ENCODE assay signal across 18 mouse cellular contexts in genomic region chr15:77844955-77845635, GRCm38 (mm10). TPM values are rescaled to one million over a fixed set of nuclear protein-coding genes. Genes with fewer than 3 reads are reported as not detected.
DNase-seq lines count a peak whose midpoint lies in the region; ATAC-seq and TF ChIP-seq lines count a peak whose summit lies in the region.
"Had no signal": no experiment of that assay in that cellular context is flagged by ENCODE, and none has a peak within 500 bp of the region (broad histone marks: within the 10 kb centered on the region; RNA-seq: fewer than 3 reads in every experiment).

No protein-coding gene starts in this region.

- H3K9me3 ChIP-seq in hindbrain, embryonic 13.5 days = no peaks in the 10 kb centered on the region
- H3K9me3 ChIP-seq: embryonic facial prominence, embryonic 13.5 days; heart, embryonic 13.5 days; limb, embryonic 13.5 days; midbrain, embryonic 13.5 days had no signal

- peak; percentile 13; the same call in 1 of the 2 replicates for TF ChIP-seq CTCF in layer of hippocampus, adult 2 months (conservative IDR thresholded peaks at IDR 0.05)
- no peak for TF ChIP-seq CTCF in bone marrow, adult 2 months (IDR thresholded peaks at IDR 0.05; ENCODE audit: control insufficient read depth, insufficient read depth, low read length)

- no peak overlapping the region for H3K9ac ChIP-seq in hindbrain, embryonic 13.5 days
- H3K9ac ChIP-seq: embryonic facial prominence, embryonic 13.5 days; heart, embryonic 13.5 days; limb, embryonic 13.5 days; liver, postnatal 0 days; midbrain, embryonic 13.5 days had no signal

- H3K27me3 ChIP-seq in hindbrain, embryonic 13.5 days = no peaks in the 10 kb centered on the region
- H3K27me3 ChIP-seq: embryonic facial prominence, embryonic 13.5 days; heart, embryonic 13.5 days; limb, embryonic 13.5 days had no signal

- no peak for ATAC-seq in hindbrain, embryonic 13.5 days (ENCODE audit: low FRiP score)
- ATAC-seq: activated CD4-positive, CD25-positive, alpha-beta regulatory T cell, adult 4 months; intestine, embryonic 16.5 days; liver, postnatal 0 days; midbrain, embryonic 13.5 days had no signal

- H3K27ac ChIP-seq in layer of hippocampus, adult 2 months = no peak overlapping the region
- H3K27ac ChIP-seq in bone marrow, adult 2 months (ENCODE audit: control insufficient read depth, insufficient read depth, low read depth, low read length, poor library complexity) = 0 out of 2 replicates have a peak overlapping the region, but pooled peaks have one; percentile 47
- no peak overlapping the region for H3K27ac ChIP-seq in hindbrain, embryonic 13.5 days
- H3K27ac ChIP-seq: embryonic facial prominence, embryonic 13.5 days; heart, embryonic 13.5 days; limb, embryonic 13.5 days; midbrain, embryonic 13.5 days had no signal

- peak overlapping the region; percentile 11; the same call in 1 of the 2 replicates for H3K4me3 ChIP-seq in layer of hippocampus, adult 2 months
- H3K4me3 ChIP-seq in bone marrow, adult 2 months (replicated peaks; ENCODE audit: control insufficient read depth, low read depth, low read length) = no peak overlapping the region
- H3K4me3 ChIP-seq in hindbrain, embryonic 13.5 days = no peak overlapping the region
- H3K4me3 ChIP-seq: embryonic facial prominence, embryonic 13.5 days; heart, embryonic 13.5 days; limb, embryonic 13.5 days; midbrain, embryonic 13.5 days had no signal

- H3K36me3 ChIP-seq in hindbrain, embryonic 13.5 days = no peaks in the 10 kb centered on the region
- H3K36me3 ChIP-seq: embryonic facial prominence, embryonic 13.5 days; heart, embryonic 13.5 days; limb, embryonic 13.5 days; midbrain, embryonic 13.5 days had no signal

- H3K4me1 ChIP-seq in bone marrow, adult 2 months (ENCODE audit: control insufficient read depth, insufficient read depth, low read length) = peaks cover 19% of the 10 kb centered on the region
- H3K4me1 ChIP-seq in hindbrain, embryonic 13.5 days (replicated peaks) = peaks cover 12% of the 10 kb centered on the region

- no peak for TF ChIP-seq POLR2A in bone marrow, adult 2 months (IDR thresholded peaks at IDR 0.05; ENCODE audit: borderline replicate concordance, control insufficient read depth, low read depth, low read length)

- WGBS in bone marrow, adult 2 months = 60% methylated on average over 16 of the region's 16 CpGs
- WGBS in hindbrain, embryonic 13.5 days = 92% methylated on average over 16 of the region's 16 CpGs

- no peak overlapping the region for H3K4me2 ChIP-seq in hindbrain, embryonic 13.5 days
- H3K4me2 ChIP-seq: embryonic facial prominence, embryonic 13.5 days; heart, embryonic 13.5 days; limb, embryonic 13.5 days; midbrain, embryonic 13.5 days had no signal

- peak; percentile 45 for DNase-seq in cerebellum, adult 9-10 months
- DNase-seq in cerebellum, adult 11 months = no peak
- DNase-seq in layer of hippocampus, adult 2 months (ENCODE audit: low spot score in 2 of 2) = peak; percentile 49 to 60
- DNase-seq in layer of hippocampus, postnatal 10 days (ENCODE audit: low spot score in 2 of 2) = no peak
- peak; percentile 57 for DNase-seq in ES-CJ7 (ENCODE audit: low read depth, low spot score)
- DNase-seq in adrenal gland, postnatal 14 days = no peak
- DNase-seq: cerebellum, adult 11-12 months; gastrocnemius, postnatal 14 days; liver, postnatal 0 days; thymus, postnatal 4 days had no signal

RNA-seq across cellular contexts. Expression of gene Myh9, which starts 3.1 kb away (rescaled TPM):
- total RNA-seq in layer of hippocampus, adult 2 months (2021) = 10 to 100 TPM; 88.3 to 96.3 TPM
- total RNA-seq in layer of hippocampus, postnatal 10 days (2021) = 10 to 100 TPM; 65.2 to 75.2 TPM
- polyA plus RNA-seq in bone marrow, adult 2 months (2011; ENCODE audit: insufficient read depth, insufficient read length, low replicate concordance, missing spikeins) = 264 and 399 TPM in 2 replicates
- polyA plus RNA-seq in hindbrain, embryonic 13.5 days (2015; fragmentation: Nextera tagmentation; extraction: Ambion mirVana) = 14.5 and 14.9 TPM in 2 replicates
- 280 and 301 TPM in 2 replicates for total RNA-seq in adrenal gland, postnatal 14 days (2021)

Comparison
In these comparisons a context has a peak if more than half of its experiments do, and no peak if none do; other contexts are left out.
1. DNase-seq: peak in cerebellum, adult 9-10 months (single experiment), layer of hippocampus, adult 2 months (2 of 2) and ES-CJ7 (single experiment); none in cerebellum, adult 11 months (single experiment), layer of hippocampus, postnatal 10 days (0 of 2) and adrenal gland, postnatal 14 days (single experiment).